9 mouse cellular contexts compared by ENCODE assay signal in the genomic region with DNA sequence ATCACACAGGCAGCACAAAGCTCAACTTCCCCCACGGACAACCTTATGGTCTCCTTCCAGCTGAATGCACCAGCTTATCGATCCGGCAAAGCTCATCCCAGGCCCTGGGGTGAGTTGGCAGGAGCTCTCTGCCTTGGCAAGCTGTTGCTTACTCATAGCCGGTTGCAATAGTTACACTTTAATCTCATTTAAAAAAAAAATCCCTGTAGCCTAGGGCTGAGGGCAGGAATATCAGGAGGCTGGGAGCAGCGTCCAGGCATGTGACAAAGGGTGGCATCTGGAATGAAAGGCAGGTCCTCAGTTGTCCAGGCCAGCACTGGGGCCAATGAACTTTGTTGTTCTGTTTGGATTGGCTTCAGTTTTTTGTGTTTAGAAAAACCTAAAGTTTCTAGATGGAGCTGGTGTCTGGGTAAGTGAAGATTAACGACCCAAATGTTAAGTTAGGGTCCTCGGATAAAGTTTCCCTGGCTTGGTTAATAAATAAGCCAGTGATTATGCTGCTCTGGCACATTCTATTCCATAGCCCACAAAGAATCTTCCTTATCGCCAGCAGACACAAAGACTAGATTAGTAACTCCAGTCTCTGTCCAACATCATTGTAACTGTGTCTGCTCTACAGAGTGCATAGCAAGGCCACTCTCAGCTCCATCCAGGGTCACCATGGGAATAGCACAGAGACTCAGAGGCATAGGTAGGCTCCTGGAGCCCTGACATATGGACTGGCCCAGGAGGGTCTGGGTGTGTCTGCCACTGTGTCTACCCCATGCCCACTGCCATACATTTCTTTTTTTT. TPM values are rescaled to one million over a fixed set of nuclear protein-coding genes. Genes with fewer than 3 reads are reported as not detected.
DNase-seq lines count a peak whose midpoint lies in the region; ATAC-seq and TF ChIP-seq lines count a peak whose summit lies in the region.
"Had no signal": no experiment of that assay in that cellular context is flagged by ENCODE, and none has a peak within 500 bp of the region (broad histone marks: within the 10 kb centered on the region; RNA-seq: fewer than 3 reads in every experiment).

No protein-coding gene starts in this region.

- TF ChIP-seq CTCF in Patski (IDR thresholded peaks at IDR 0.05), result no peak

- peak; percentile 19 to 68 for DNase-seq in adrenal gland, adult (ENCODE audit: inconsistent age in 2 of 2, low spot score in 1 of 2)
- no peak for DNase-seq in adrenal gland, postnatal 4 days (ENCODE audit: low spot score in 2 of 2)
- DNase-seq in Patski (ENCODE audit: low read depth, low spot score), result peak; percentile 94
- peak; percentile 94 to 96 for DNase-seq in cerebellum, postnatal 25 days
- DNase-seq in kidney, postnatal 10 days, result peak; percentile 62
- DNase-seq in layer of hippocampus, postnatal 10 days (ENCODE audit: low spot score in 2 of 2), result no peak
- no peak for DNase-seq in right cerebral cortex, postnatal 10 days (ENCODE audit: low spot score in 2 of 2)
- DNase-seq: forebrain, postnatal 0 days had no signal

- CTCF ChIA-PET in Patski (lab: Charles Lee), result interaction anchor here (0.9 to 4.9 kb wide), 8 partner anchors 10 to 63 kb away, joined by 3 to 41 read pairs (median 4); partner anchors contain the start of gene Gclm

- POLR2A ChIA-PET in Patski (lab: Charles Lee), result interaction anchor here (0.5 to 3.0 kb wide), 3 partner anchors 9 to 284 kb away, joined by 4 to 12 read pairs (median 9); partner anchors contain the start of gene Gclm

- in situ Hi-C loops in Patski (cut with MboI; ENCODE audit: low pct_unique_long_range_greater_than_20kb), result no loop called here

- ATAC-seq in Patski, result peak; percentile 72
- ATAC-seq in activated CD4-positive, CD25-positive, alpha-beta regulatory T cell, adult 4 months, result no peak
- ATAC-seq: forebrain, postnatal 0 days had no signal

- H3K27me3 ChIP-seq in Patski, result no peaks in the 10 kb centered on the region

RNA-seq across cellular contexts. Expression of gene Gclm, which starts 38.9 kb away (rescaled TPM):
- total RNA-seq in adrenal gland, postnatal 4 days (2021), result 10 to 100 TPM; 74.6 to 88.1 TPM
- polyA plus RNA-seq in Patski (2021), result 459 TPM
- total RNA-seq in layer of hippocampus, postnatal 10 days (2021), result 10 to 100 TPM; 54.4 to 67.7 TPM
- 1 to 10 TPM; 5.2 to 6.0 TPM for polyA plus RNA-seq in activated CD4-positive, CD25-positive, alpha-beta regulatory T cell, adult 4 months (2017; shearing (Covaris generic))

Comparison
In these comparisons a context has a peak if more than half of its experiments do, and no peak if none do; other contexts are left out.
1. DNase-seq: peak in adrenal gland, adult (2 of 2), Patski (single experiment), cerebellum, postnatal 25 days (2 of 2) and kidney, postnatal 10 days (single experiment); none in adrenal gland, postnatal 4 days (0 of 2), layer of hippocampus, postnatal 10 days (0 of 2) and right cerebral cortex, postnatal 10 days (0 of 2).